Mouse (Mus musculus): ENCODE measurements around the gene Rell1. TPM values are rescaled to one million over a fixed set of nuclear protein-coding genes. Genes with fewer than 3 reads are reported as not detected.

Rell1 gene
- polyA plus RNA-seq, 1 experiment from 2014 or later = 10.4 TPM

- peaks cover 28% of the 10 kb centered on the region for H3K4me1 ChIP-seq (ENCODE audit: insufficient read depth)
- WGBS (ENCODE audit: insufficient replicate concordance) = 87% methylated on average over 8 of the region's 8 CpGs
- no peak overlapping the region for H3K27ac ChIP-seq (ENCODE audit: low read depth)
- no peak overlapping the region for H3K9ac ChIP-seq (replicated peaks)
- H3K4me2 ChIP-seq (ENCODE audit: low read depth, low read length) = no peak overlapping the region
- no peak for ATAC-seq
- TF ChIP-seq EP300 (IDR thresholded peaks at IDR 0.05; ENCODE audit: low read depth) (no peak), CTCF (IDR thresholded peaks at IDR 0.05; ENCODE audit: low read depth) (no peak)
- H3K27me3 ChIP-seq (ENCODE audit: insufficient read depth, low read length) = no peaks in the 10 kb centered on the region
- H3K4me3 ChIP-seq (ENCODE audit: low read depth, low read length) = no peak overlapping the region
- no peaks in the 10 kb centered on the region for H3K36me3 ChIP-seq (replicated peaks; ENCODE audit: insufficient read depth, low read length)
- H3K9me3 ChIP-seq (ENCODE audit: low read length) = no peaks in the 10 kb centered on the region
- no peak for DNase-seq
These were observed 21.2 kb downstream of the Rell1 start for GRCm38 (mm10) chr5:63947526-63947925.

- no peaks in the 10 kb centered on the region for H3K9me3 ChIP-seq (ENCODE audit: low read length)
- 58% methylated on average over 9 of the region's 9 CpGs for WGBS (ENCODE audit: insufficient replicate concordance)
- H3K27ac ChIP-seq (ENCODE audit: low read depth) = no peak overlapping the region
- no peak for TF ChIP-seq EP300 (IDR thresholded peaks at IDR 0.05; ENCODE audit: low read depth)
- no peak for TF ChIP-seq CTCF (IDR thresholded peaks at IDR 0.05; ENCODE audit: low read depth)
- H3K4me1 ChIP-seq (ENCODE audit: insufficient read depth) = peaks cover 14% of the 10 kb centered on the region
- DNase-seq (no peak), ATAC-seq (no peak)
- no peak overlapping the region for H3K9ac ChIP-seq (replicated peaks)
- no peaks in the 10 kb centered on the region for H3K36me3 ChIP-seq (replicated peaks; ENCODE audit: insufficient read depth, low read length)
- H3K27me3 ChIP-seq (ENCODE audit: insufficient read depth, low read length) = no peaks in the 10 kb centered on the region
- peak overlapping the region; percentile 13; the same call in 1 of the 2 replicates for H3K4me2 ChIP-seq (ENCODE audit: low read depth, low read length)
- no peak overlapping the region for H3K4me3 ChIP-seq (ENCODE audit: low read depth, low read length)
These were observed 25.4 kb downstream of the Rell1 start for GRCm38 (mm10) chr5:63943291-63943690.

- DNase-seq (no peak), ATAC-seq (no peak)
- 52% methylated on average over 5 of the region's 5 CpGs for WGBS (ENCODE audit: insufficient replicate concordance)
These were observed 26.8 kb downstream of the Rell1 start for GRCm38 (mm10) chr5:63941891-63942290.

GRCm38 (mm10) chr5:63938575-63938974 is 30.1 kb downstream of the Rell1 start:
- Histone ChIP-seq H3K27me3 (ENCODE audit: insufficient read depth, low read length) (no peaks in the 10 kb centered on the region), H3K9ac (replicated peaks) (no peak overlapping the region), H3K4me1 (ENCODE audit: insufficient read depth) (peaks cover 19% of the 10 kb centered on the region), H3K9me3 (ENCODE audit: low read length) (no peaks in the 10 kb centered on the region), H3K27ac (ENCODE audit: low read depth) (peak overlapping the region; percentile 91), H3K36me3 (replicated peaks; ENCODE audit: insufficient read depth, low read length) (peaks cover 9% of the 10 kb centered on the region; the same call in 1 of the 2 replicates), H3K4me3 (ENCODE audit: low read depth, low read length) (no peak overlapping the region), H3K4me2 (ENCODE audit: low read depth, low read length) (0 out of 2 replicates have a peak overlapping the region, but pooled peaks have one; percentile 3)
- WGBS (ENCODE audit: insufficient replicate concordance) = 5% methylated on average over 4 of the region's 4 CpGs
- ATAC-seq (peak; percentile 48), DNase-seq (peak; percentile 59)
- TF ChIP-seq CTCF (IDR thresholded peaks at IDR 0.05; ENCODE audit: low read depth) (no peak), EP300 (IDR thresholded peaks at IDR 0.05; ENCODE audit: low read depth) (no peak; the same call in 1 of the 2 replicates)

More at GRCm38 (mm10) chr5:63941891-63942290, 26.8 kb downstream of the Rell1 start:
- Histone ChIP-seq H3K4me1 (ENCODE audit: insufficient read depth) (peaks cover 19% of the 10 kb centered on the region), H3K27me3 (ENCODE audit: insufficient read depth, low read length) (no peaks in the 10 kb centered on the region), H3K27ac (ENCODE audit: low read depth) (no peak overlapping the region), H3K9ac (replicated peaks) (no peak overlapping the region), H3K4me2 (ENCODE audit: low read depth, low read length) (no peak overlapping the region), H3K9me3 (ENCODE audit: low read length) (no peaks in the 10 kb centered on the region), H3K36me3 (replicated peaks; ENCODE audit: insufficient read depth, low read length) (no peaks in the 10 kb centered on the region), H3K4me3 (ENCODE audit: low read depth, low read length) (no peak overlapping the region)
- TF ChIP-seq CTCF (IDR thresholded peaks at IDR 0.05; ENCODE audit: low read depth) (no peak), EP300 (IDR thresholded peaks at IDR 0.05; ENCODE audit: low read depth) (no peak)

- H3K4me2 ChIP-seq (ENCODE audit: low read depth, low read length) = peak overlapping the region; percentile 29; the same call in 1 of the 2 replicates
- TF ChIP-seq CTCF (IDR thresholded peaks at IDR 0.05; ENCODE audit: low read depth) (no peak), EP300 (IDR thresholded peaks at IDR 0.05; ENCODE audit: low read depth) (peak; percentile 76)
- 52% methylated on average over 6 of the region's 6 CpGs for WGBS (ENCODE audit: insufficient replicate concordance)
- DNase-seq (peak; percentile 76), ATAC-seq (peak; percentile 96)
- H3K9me3 ChIP-seq (ENCODE audit: low read length) = no peaks in the 10 kb centered on the region
- H3K4me1 ChIP-seq (ENCODE audit: insufficient read depth) = peaks cover 23% of the 10 kb centered on the region
- H3K4me3 ChIP-seq (ENCODE audit: low read depth, low read length) = no peak overlapping the region
- H3K36me3 ChIP-seq (replicated peaks; ENCODE audit: insufficient read depth, low read length) = peaks cover 15% of the 10 kb centered on the region; the same call in 1 of the 2 replicates
- no peaks in the 10 kb centered on the region for H3K27me3 ChIP-seq (ENCODE audit: insufficient read depth, low read length)
- H3K9ac ChIP-seq (replicated peaks) = 0 out of 2 replicates have a peak overlapping the region, but pooled peaks have one; percentile 21
- H3K27ac ChIP-seq (ENCODE audit: low read depth) = peak overlapping the region; percentile 91
These were observed 32.0 kb downstream of the Rell1 start for GRCm38 (mm10) chr5:63936740-63937139.

GRCm38 (mm10) chr5:63935581-63935980 is 33.1 kb downstream of the Rell1 start:
- Histone ChIP-seq H3K27me3 (ENCODE audit: insufficient read depth, low read length) (no peaks in the 10 kb centered on the region), H3K9me3 (ENCODE audit: low read length) (no peaks in the 10 kb centered on the region), H3K4me3 (ENCODE audit: low read depth, low read length) (no peak overlapping the region), H3K9ac (replicated peaks) (no peak overlapping the region), H3K4me1 (ENCODE audit: insufficient read depth) (peaks cover 19% of the 10 kb centered on the region), H3K4me2 (ENCODE audit: low read depth, low read length) (no peak overlapping the region), H3K36me3 (replicated peaks; ENCODE audit: insufficient read depth, low read length) (peaks cover 16% of the 10 kb centered on the region; the same call in 1 of the 2 replicates), H3K27ac (ENCODE audit: low read depth) (peak overlapping the region; percentile 87)
- WGBS (ENCODE audit: insufficient replicate concordance) = 64% methylated on average over 6 of the region's 6 CpGs
- no peak for ATAC-seq
- TF ChIP-seq EP300 (IDR thresholded peaks at IDR 0.05; ENCODE audit: low read depth) = no peak
- TF ChIP-seq CTCF (IDR thresholded peaks at IDR 0.05; ENCODE audit: low read depth) = no peak
- DNase-seq = no peak
